Mouse (Mus musculus): ENCODE data around the gene Lsamp.
A peak's percentile ranks its signal among the peaks of the same experiment; 100 is the strongest.

Gene Lsamp

GRCm38 (mm10) chr16:40945834-40946233 is 961.7 kb downstream of the Lsamp start:
- DNase-seq (ENCODE audit: low read depth, low spot score) = no peak

DNA sequence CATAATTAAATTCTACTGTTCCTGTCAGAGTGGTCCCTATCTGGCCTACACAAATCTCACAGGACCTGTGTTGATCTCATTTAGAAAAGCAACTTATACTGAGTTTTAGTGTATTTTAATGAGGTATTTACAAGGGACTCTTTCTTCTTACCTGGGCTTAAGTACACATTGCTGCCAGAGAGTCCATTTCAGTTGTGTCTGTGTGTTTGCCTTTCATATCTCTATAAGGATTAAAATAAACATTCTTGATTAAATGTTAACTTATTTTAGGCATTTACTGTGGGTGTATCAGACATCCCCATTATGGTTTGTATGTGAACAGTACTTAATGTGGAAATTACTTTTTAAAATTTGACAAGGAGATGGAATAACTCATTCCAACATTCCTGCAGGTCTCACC is 963.9 kb downstream of the Lsamp start:
- DNase-seq (ENCODE audit: low read depth, low spot score) = no peak

DNA sequence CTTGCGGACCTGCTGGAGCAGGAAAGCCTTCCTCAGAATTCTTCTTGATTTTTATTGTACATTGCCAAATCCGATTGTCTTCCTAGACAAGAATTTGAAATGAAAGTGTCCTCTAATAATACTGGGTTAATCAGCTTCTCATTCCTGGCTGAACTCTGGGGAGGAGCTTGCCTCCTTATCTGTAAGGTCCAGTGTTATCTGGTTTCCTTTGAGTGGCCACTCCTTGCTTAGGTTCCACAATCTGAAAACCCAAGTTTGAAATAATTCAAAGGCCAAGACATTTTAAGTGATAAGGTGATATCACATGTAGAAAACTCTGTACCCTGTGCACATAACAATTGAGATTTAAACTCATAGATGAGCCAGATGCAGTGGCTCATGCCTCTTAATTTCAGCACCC is 975.0 kb downstream of the Lsamp start:
- no peak for DNase-seq (ENCODE audit: low read depth, low spot score)

- no peak for DNase-seq (ENCODE audit: low read depth, low spot score)
Observed at GRCm38 (mm10) chr16:40960586-40960985, 976.4 kb downstream of the Lsamp start.

DNA sequence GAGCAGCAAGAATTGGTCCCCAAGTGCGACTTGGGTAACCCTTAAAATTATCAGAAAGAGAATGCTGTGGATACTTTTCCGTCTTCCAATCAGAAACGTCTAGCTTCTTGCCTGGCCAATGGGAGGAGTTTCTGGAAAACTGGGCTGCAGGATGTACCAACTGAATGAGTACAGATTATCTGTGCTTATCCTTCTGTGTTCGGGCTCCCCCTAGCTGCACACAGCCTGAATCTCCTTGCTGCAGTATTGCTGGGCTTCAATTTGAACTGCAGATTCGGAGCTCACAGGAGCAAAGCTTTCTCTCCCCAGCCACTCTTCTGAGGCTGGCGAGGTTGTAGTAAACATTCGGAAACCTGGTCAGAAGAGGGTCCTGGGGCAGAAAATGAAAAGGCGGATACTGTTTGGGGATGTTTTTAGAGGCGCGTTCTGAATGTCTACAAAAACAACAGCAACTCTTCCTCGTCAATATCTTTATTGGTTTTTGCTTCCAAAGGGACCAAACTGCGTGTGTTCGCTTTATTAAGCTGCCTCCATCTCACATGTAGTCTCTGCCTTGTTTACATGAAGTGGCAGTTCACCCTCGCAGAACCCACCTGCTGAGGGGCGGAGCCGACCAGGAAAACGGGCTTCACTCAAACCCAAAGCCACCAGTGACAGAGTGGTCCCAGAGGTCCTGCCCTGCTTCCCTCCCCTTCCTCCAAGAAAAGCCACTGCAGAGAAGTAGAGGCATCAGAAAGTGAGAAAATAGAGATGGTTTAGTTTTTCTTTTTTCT is 984.1 kb downstream of the Lsamp start:
- peak; percentile 80 for DNase-seq (ENCODE audit: low read depth, low spot score)

- no peak for DNase-seq (ENCODE audit: low read depth, low spot score)
Observed at GRCm38 (mm10) chr16:40971382-40971781, 987.2 kb downstream of the Lsamp start.

DNA sequence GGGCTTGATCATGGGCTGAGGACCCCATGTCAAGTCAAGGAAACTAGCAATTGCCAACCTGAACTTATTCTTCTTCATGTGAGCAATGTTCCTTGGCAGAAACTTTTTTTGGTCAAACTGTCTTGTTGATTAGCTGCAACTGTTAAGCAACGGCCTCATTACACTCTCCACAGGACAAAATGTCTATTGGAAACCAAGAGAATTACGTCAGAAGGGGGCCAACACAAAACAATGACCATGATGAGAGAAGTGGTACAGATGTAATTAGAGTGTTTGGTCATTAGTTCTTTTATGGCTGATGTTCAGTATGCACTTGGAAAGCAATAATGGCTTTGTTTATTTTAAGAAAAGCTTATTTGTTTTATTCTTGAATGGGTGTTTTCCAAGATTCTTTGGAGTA is 989.9 kb downstream of the Lsamp start:
- DNase-seq (ENCODE audit: low read depth, low spot score) = no peak

GRCm38 (mm10) chr16:40983026-40983425 is 998.9 kb downstream of the Lsamp start:
- no peak for DNase-seq (ENCODE audit: low read depth, low spot score)

- no peak for DNase-seq (ENCODE audit: low read depth, low spot score)
Observed at GRCm38 (mm10) chr16:41007569-41007968, 1023.4 kb downstream of the Lsamp start.

- DNase-seq (ENCODE audit: low read depth, low spot score) = no peak
Observed at GRCm38 (mm10) chr16:41034746-41035145, 1050.6 kb downstream of the Lsamp start.

GRCm38 (mm10) chr16:41041686-41042085 is 1057.5 kb downstream of the Lsamp start:
- no peak for DNase-seq (ENCODE audit: low read depth, low spot score)

DNA sequence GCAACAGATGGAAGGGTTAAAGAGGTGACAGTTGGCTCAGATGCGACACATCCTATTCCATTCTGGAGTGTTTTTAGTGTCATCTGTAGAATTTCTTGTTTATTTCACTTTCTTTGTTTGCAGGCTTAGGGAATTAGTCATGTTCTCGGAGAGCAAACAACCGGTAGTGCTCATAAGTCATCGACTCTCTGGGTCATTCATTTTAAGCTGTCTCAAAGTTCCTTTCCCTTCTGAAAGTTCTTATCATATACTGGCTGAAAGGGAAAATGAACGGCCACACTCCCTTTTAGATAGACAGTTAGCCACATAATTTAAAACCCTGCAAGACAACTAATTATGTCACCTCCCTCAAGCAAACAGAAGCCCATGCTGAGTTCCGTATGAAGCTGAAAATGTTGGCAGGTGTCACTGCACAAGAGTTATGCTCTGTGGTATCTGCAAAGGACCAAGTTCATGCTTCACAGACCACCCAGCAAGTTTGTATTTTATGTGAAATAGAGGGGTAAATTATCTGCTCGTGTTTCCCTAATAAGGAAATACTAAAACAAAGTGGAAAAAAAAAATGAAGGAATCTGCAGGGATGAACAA is 1079.2 kb downstream of the Lsamp start:
- DNase-seq (ENCODE audit: low read depth, low spot score) = no peak

- no peak for DNase-seq (ENCODE audit: low read depth, low spot score)
Observed at GRCm38 (mm10) chr16:41073470-41073869, 1089.3 kb downstream of the Lsamp start.

DNA sequence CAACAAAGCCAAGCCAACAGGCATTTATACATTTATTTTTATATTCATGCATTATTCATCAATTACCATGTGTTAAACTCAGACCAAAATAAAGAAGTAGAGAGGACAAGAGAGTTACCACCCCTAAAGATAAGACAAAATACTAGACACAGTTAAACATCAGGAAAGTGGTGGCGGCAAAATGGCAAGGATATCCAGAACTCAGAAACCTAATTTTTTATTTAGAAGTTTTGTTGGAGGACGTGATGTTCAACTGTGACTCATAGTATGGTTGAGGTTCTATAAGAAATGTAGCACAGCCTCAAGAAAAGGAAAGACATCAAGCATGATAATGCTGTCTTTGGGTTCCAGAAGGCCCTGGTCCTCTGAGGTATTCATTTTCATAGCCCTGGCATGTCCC is 1104.5 kb downstream of the Lsamp start:
- DNase-seq (ENCODE audit: low read depth, low spot score) = no peak

DNA sequence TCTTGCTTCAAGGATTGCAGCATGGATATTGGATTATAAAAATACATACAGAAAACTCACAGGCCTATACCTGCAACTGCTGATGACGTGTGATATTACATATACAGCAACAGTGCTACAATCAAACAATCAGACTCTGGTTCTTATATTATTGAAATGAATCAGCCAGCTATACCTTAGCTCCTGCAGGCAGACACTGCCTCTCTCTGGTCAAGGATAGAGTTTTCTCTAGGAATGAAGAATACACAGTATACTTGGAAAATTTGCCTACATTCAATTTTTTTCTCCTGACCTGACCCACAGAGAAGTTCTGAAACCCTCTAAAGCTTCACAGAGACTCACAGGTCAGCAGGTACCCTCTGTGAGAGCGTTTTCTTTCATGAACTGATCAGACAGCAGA is 1105.9 kb downstream of the Lsamp start:
- no peak for DNase-seq (ENCODE audit: low read depth, low spot score)

DNA sequence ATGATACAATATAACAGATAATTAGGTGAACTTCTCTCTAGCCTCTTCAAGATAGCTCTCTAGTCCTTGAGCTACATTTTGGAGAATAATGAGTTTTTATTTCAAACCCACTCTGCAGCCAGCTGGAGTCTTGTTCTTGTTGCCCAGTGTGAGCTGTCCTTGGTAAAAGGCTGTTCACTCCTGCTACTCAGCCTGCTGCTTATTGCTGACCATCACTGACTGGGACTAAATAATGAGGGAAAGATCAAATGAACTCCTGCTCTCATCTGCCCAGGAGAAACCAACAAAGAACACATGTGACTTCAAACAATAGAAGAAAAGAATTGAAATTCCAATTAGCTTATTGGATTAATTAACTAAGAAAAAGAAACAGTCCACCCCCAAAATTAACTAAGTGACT is 1107.1 kb downstream of the Lsamp start:
- DNase-seq (ENCODE audit: low read depth, low spot score) = no peak

DNA sequence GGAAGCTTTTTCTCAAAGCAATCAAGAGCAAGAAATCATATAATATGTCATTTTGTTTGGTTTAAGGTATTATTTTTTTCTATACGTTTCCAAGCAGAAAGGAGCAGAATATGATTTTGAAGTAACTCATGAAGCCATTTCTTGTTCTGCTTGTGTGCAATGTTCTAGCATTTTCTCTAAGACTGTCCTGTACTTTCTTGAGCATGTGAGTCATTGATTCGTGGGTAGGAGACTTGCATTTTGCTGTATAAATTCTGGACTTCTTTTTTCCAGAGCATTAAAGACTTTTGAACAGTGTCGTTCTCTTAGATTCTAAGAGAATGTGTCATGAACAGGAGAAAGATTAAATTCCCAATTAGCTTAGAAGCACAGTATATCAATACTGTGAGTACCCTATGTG is 1118.6 kb downstream of the Lsamp start:
- DNase-seq (ENCODE audit: low read depth, low spot score) = no peak

DNA sequence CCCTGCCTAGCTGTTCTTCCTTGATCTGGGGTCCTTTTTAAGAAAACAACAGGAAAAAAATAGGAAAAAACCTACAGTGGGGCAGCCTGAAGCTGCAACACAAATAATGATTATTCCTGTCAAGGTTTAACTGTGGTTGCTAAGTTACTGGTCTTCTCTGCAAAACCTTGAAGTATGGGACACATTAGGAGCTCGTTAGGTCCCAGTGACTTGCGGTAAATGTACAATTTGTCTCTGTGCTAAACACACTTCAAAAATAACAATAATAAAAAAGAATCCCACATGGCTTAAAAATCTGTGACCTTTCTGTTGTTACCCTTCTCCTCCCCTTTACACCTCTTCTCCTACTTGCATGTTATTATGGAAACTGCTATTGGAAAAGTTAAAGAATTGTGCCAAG is 1140.2 kb downstream of the Lsamp start:
- DNase-seq (ENCODE audit: low read depth, low spot score) = no peak

GRCm38 (mm10) chr16:41125051-41125450 is 1140.9 kb downstream of the Lsamp start:
- DNase-seq (ENCODE audit: low read depth, low spot score) = no peak

- DNase-seq (ENCODE audit: low read depth, low spot score) = no peak
Observed at GRCm38 (mm10) chr16:41131053-41131452, 1146.9 kb downstream of the Lsamp start.

GRCm38 (mm10) chr16:41172839-41173238 is 1188.7 kb downstream of the Lsamp start:
- no peak for DNase-seq (ENCODE audit: low read depth, low spot score)

GRCm38 (mm10) chr16:41179557-41179956 is 1195.4 kb downstream of the Lsamp start:
- DNase-seq (ENCODE audit: low read depth, low spot score) = no peak

DNA sequence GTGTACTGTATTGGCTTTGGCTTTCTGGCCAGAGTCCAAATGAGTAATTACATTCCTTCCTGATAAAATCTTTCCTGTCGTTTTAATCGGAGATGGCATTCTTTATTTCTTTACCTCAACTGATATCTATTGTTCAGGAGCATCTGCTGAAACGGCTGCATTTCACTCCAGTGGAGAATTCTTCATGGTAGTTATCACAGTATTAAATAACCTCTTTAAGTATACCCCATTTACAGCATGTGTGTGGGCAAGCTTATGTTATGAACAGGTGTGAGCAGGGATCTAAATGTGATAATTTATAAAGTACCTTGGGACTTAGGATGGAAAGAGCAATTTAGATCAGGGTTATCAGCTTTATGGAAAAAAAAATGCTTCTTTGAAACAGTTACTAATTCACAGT is 1196.7 kb downstream of the Lsamp start:
- no peak for DNase-seq (ENCODE audit: low read depth, low spot score)

- DNase-seq (ENCODE audit: low read depth, low spot score) = no peak
Observed at GRCm38 (mm10) chr16:41210055-41210454, 1225.9 kb downstream of the Lsamp start.
